Mouse (Mus musculus): ENCODE data around the gene Serinc4. TPM values are rescaled to one million over a fixed set of nuclear protein-coding genes. Genes with fewer than 3 reads are reported as not detected.

Serinc4 gene
- total RNA-seq, 4 experiments from 2014 or later: 0.25 to 0.74 (median 0.36) TPM; not detected in 1

GRCm38 (mm10) chr2:121448136-121448535, 8.4 kb downstream of the Serinc4 start:
- DNase-seq (ENCODE audit: low spot score in 2 of 2): no peak

GRCm38 (mm10) chr2:121447006-121447405, 9.6 kb downstream of the Serinc4 start:
- no peak for DNase-seq (ENCODE audit: low spot score in 2 of 2)

GRCm38 (mm10) chr2:121446506-121446905, 10.1 kb downstream of the Serinc4 start:
- no peak for DNase-seq (ENCODE audit: low spot score in 2 of 2)

- no peak for DNase-seq (ENCODE audit: low spot score in 2 of 2)
These were observed 11.5 kb downstream of the Serinc4 start for GRCm38 (mm10) chr2:121445117-121445516.

- DNase-seq (ENCODE audit: low spot score in 2 of 2): no peak
These were observed 12.4 kb downstream of the Serinc4 start, which contains the start of gene Ell3 for GRCm38 (mm10) chr2:121444178-121444577. Gene Ell3 (minus strand): TSS chr2:121444278.

- DNase-seq (ENCODE audit: low spot score in 2 of 2): no peak
These were observed 13.6 kb downstream of the Serinc4 start for GRCm38 (mm10) chr2:121443068-121443349.

GRCm38 (mm10) chr2:121442259-121443067, 14.1 kb downstream of the Serinc4 start:
- no peak for DNase-seq (ENCODE audit: low spot score in 2 of 2)

GRCm38 (mm10) chr2:121441800-121442199, 14.8 kb downstream of the Serinc4 start:
- no peak for DNase-seq (ENCODE audit: low spot score in 2 of 2)

GRCm38 (mm10) chr2:121440834-121441605, 15.6 kb downstream of the Serinc4 start:
- no peak for DNase-seq (ENCODE audit: low spot score in 2 of 2)

GRCm38 (mm10) chr2:121439746-121440145, 16.8 kb downstream of the Serinc4 start:
- DNase-seq (ENCODE audit: low spot score in 2 of 2): no peak

- no peak for DNase-seq (ENCODE audit: low spot score in 2 of 2)
These were observed 21.7 kb downstream of the Serinc4 start for GRCm38 (mm10) chr2:121434854-121435253.

GRCm38 (mm10) chr2:121425890-121426289, 30.7 kb downstream of the Serinc4 start:
- no peak for DNase-seq (ENCODE audit: low spot score in 2 of 2)

- no peak for DNase-seq (ENCODE audit: low spot score in 2 of 2)
These were observed 33.4 kb downstream of the Serinc4 start for GRCm38 (mm10) chr2:121423166-121423565.

- no peak for DNase-seq (ENCODE audit: low spot score in 2 of 2)
These were observed 38.1 kb downstream of the Serinc4 start for GRCm38 (mm10) chr2:121418476-121418875.

- no peak for DNase-seq (ENCODE audit: low spot score in 2 of 2)
These were observed 40.2 kb downstream of the Serinc4 start for GRCm38 (mm10) chr2:121416356-121416755.

- no peak for DNase-seq (ENCODE audit: low spot score in 2 of 2)
These were observed 41.0 kb downstream of the Serinc4 start for GRCm38 (mm10) chr2:121415591-121415990.

- DNase-seq (ENCODE audit: low spot score in 2 of 2): no peak
These were observed 41.5 kb downstream of the Serinc4 start for GRCm38 (mm10) chr2:121415103-121415502.

GRCm38 (mm10) chr2:121414139-121414685, 42.4 kb downstream of the Serinc4 start:
- peak in 1 of 2 experiments; percentile 11 for DNase-seq (ENCODE audit: low spot score in 2 of 2)

- peak; percentile 93 to 94 for DNase-seq (ENCODE audit: low spot score in 2 of 2)
These were observed 43.1 kb downstream of the Serinc4 start, which contains the start of the genes Pdia3 and Catsper2 for GRCm38 (mm10) chr2:121413387-121414042. Gene Pdia3 (plus strand): TSS chr2:121413775. Gene Catsper2 (minus strand): TSS chr2:121413792.

GRCm38 (mm10) chr2:121412843-121413386, 43.7 kb downstream of the Serinc4 start:
- peak in 1 of 2 experiments; percentile 7 for DNase-seq (ENCODE audit: low spot score in 2 of 2)

GRCm38 (mm10) chr2:121408160-121408559, 48.4 kb downstream of the Serinc4 start:
- no peak for DNase-seq (ENCODE audit: low spot score in 2 of 2)

Data from layer of hippocampus, adult 8-10 months (tissue).